Mouse (Mus musculus) left cerebral cortex, postnatal 10 days (tissue): Measurements from ENCODE around the gene Arl8b. TPM values are rescaled to one million over a fixed set of nuclear protein-coding genes. Genes with fewer than 3 reads are reported as not detected.

Experiments
- DNase-seq, 2 experiments: peaks; one replicate each; pipeline ENCODE4 v3.0.0; 2021 to 2022; ENCODE audit warnings: low spot score in 2 of 2, mixed read lengths in 1 of 2; ENCODE audit errors: extremely low spot score in 1 of 2
- intact Hi-C: fragments of 180-260 bp; cut with DNase I; formaldehyde crosslinking; loops from one replicate; pipeline ENCODE4 v1.15.1; 2025
- total RNA-seq, 2 experiments: library from RNA; stranded (reverse); gene quantifications; 2 replicates each; pipeline ENCODE4 v1.2.3; 2021

The Arl8b gene
- 100 to 1,000 TPM; 173 TPM for total RNA-seq

DNA sequence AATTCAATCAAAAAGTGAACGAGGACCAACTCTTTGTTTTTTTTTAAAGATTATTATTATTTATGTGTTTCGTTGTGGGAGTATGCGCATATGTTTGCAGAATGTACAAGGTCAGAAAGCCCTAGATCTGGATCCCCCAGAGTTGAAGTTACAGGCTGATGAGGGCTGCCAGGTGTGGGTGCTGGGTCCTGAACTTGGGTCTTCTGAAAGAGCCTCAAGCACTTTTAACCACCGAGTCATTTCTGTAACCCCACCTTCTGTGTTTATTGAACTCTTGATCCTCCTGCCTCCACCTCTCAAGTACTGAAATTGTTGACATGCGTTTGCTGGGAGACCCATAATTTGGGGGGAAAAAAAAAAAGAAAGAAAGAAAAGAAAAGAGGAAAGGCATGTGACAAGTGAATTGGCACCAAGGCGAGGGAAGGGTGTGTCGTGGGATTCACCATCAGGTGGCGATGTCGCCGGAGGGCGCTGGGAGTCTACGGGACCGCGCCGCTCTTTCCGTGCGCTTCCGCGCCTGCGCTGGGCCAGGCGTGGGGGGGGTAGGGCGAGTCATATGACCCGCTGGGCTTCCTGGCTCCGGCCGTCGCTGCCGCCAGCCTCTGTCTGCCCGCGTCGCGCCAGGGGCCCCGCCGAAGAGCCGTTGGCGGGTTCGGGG is at the start of gene Arl8b:
Arl8b (plus strand) TSS at position 574 of the 658 bp plus-strand sequence.
- intact Hi-C loops = loop anchor here (5.0 kb wide), 1 partner anchor 45 kb away; the partner anchor contains the start of gene Edem1

DNA sequence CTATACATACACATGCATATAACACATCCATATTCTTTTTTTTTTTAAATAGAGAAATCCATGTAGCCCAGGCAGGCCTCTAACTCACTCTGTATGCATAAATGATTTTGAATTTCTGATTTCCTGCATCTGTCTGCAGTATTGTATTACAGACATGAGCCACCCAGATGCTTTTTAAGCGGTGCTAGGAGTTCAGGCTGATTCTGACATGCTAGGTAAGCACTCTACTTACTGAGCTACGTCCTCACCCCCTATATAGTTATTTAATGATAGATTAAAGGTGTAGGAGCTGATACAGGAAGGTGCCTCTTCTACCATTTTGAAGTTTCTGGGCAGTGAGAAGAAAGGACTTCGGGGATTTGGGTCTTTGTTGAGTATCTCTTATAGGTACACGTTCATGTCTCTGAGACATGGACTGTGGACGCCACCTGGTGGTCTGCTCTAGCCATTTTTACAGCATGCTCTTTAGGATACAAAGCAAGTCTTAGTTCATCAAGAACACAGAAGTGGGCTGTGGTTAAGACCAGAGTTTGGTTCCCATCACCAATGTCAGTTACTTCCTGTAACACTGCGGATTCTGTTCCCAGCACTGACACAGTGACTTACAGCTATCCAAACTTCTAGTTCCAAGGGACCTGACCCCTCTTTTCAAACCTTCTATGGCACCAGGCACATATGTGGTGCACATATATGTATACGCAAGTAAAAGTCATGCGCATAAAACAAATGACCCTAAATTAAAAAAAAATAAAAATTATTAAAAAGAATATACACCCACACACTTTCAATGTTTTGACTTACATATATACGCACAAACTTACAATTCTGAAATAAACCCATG is 46.8 kb upstream of the Arl8b start:
- peak; percentile 75 to 82 for DNase-seq
- intact Hi-C loops = no loop called here

More for the DNA sequence above, at the start of gene Arl8b:
- peak; percentile 92 to 97 for DNase-seq

DNA sequence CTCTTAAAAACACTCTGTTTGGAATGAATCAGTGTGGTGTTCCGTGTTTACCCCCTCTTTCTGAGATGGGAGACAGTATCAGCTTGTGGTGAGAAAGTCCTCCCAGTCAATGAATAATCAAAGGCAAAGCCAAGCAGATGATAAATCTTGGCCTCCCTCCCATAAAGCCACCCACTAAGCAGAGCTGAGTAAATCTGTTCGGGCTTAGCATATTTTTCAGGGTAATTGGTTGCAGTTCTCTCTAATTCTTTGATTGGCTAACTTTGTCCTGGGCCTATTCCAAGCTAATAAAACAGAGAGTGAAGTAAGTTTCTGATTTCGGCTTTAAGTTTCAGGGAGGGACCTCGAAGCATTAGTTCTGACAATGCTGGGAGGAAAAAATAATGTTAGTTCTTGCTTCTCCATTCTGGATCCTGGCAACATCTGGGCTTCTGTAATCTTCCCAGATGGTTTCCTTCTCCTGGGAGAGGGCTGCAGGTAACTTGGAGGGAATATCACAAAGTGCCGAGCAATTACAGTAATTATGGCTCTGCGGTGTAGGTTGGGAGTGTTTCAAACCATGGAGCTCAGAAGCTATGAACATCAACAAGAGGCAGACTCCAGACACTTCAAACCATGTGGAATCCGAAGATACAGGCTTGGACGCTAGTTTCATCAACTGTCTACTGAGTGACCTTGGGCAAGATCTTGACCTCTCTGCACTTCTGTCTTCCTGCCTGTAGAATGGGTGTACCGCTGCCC is 44.3 kb upstream of the Arl8b start:
- intact Hi-C loops = no loop called here
- peak in 1 of 2 experiments; percentile 70 for DNase-seq

DNA sequence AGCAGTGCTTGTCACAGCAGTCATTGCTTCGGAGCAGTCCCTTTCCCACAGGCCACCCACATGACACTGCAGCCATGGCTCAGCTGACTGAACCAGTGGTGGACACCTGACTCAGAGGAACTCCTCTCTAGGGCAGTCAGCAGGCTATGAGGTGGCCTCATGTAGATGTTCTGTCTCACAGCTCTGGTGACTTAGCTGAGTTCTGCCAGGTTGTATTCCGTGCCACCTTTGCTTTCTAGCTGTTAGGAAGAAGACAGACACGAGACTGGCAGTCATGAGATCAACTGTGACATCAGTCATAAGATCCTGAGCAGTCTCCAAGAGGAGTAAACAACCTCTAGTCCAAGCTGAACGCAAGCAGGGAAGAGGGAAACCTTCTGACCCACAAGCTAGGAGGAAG is 42.3 kb upstream of the Arl8b start:
- intact Hi-C loops = no loop called here
- DNase-seq = no peak

DNA sequence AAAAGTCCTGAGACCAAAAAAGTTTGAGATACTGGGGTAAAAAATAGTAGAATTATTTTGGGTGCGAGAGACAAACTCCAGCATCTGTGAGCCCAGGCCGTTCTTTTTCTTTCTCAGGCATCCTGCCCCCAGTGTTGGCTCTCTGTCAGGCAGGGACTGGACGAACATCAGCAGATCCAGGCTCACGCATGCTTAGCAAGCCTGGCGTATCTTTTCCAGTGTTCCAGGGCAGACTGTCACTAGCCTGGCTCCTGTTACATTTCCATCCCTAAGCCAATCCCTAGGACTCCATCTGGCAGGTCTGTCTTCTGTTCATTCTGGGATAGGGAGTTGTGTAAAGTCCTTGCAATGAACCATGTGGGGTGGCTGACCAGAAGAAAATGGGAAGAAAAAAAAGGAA is 39.2 kb upstream of the Arl8b start:
- intact Hi-C loops = no loop called here
- no peak for DNase-seq

DNA sequence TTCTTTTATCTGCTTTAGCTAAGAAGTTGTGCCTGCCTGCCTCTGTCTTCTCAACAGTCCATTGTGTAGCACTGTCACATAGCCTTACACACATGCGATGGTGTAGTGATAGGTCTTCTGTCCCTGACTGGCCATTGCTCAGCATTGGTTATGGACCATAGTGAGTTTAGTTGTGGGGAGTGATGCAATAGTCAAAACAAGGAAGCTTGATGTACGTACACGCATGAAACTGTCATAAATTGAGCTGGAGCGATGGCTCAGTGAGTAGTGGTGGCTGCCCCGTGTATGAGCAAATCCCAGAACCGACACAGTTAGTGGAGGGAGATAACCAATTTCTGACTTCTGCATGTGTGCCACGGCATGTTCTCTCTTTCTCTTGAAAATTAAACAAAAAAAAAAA is 31.6 kb upstream of the Arl8b start:
- DNase-seq = no peak
- intact Hi-C loops = no loop called here

DNA sequence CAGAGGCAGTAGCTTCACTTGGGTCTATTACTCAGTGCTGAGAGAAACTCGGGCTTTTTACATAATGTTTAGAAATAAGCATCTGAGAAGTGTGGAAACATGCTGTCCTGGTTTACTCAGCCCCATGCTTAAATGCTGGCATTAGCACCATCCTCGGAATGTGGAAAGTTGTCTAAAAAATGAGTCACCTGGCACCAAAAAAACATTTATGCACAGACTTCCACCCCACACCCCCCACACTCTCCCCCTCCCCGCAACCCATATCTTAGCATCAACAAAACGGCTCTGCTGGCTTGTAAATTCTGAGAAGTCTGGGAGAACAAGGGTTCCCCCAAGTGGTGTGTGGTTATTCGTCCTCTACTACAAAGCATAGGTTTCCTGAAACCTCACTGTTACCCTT is 30.5 kb upstream of the Arl8b start:
- DNase-seq = peak in 1 of 2 experiments; percentile 10
- intact Hi-C loops = no loop called here

DNA sequence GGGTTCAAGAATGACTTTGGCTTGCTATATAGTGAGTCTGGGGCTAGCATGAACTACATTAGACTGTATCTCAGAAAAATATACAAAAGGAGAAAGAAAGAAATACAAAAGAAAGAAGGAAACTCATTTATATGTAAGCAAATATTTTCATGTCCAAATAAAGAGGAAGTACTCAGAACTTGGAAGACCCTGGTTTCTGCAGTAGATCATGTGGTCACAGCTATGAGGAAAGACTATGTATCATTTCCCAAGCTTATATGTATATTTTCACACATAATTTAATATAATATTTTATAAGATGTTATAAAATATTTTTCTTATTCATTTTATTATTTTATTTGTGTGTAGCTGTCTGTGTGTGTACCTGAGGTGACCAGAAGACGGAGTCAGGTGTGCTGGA is 29.4 kb upstream of the Arl8b start:
- no peak for DNase-seq
- intact Hi-C loops = no loop called here

DNA sequence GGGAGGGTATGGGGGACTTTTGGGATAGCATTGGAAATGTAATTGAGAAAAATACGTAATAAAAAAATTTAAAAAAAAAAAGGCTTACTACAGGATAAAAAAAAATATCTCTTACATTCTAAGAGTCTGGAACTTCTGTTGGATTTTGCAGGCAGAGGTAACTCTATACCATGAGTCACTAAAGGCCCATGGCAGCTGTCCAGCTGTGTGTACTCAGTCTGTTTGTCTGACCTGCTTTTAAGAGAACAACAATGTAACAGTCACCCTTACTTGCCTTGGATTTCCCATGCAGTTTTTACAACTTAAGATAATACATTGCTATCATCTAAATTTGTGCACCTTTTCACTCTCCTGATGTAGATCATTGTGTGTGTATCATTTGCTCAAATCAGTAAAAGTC is 28.5 kb upstream of the Arl8b start:
- intact Hi-C loops = no loop called here
- DNase-seq = no peak

DNA sequence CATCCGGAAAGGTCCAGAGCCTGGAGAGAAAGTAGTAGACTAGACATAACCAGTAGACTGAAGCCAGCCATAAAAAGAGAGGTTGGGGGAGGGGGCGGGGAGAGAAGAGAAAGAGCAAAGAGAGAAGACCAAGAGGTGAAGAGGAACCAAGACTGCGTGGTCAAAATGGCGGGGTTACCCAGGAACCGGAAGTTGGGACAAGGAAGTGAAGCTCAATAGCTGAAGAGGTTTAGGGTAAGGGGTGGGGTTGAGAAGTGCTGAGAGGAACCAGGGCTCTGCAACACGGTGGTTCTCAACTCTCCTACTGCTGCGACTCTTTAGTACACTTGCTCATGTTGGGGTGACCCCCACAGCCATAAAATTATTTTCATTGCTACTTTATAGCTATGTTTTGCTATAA is 27.0 kb upstream of the Arl8b start:
- intact Hi-C loops = no loop called here
- DNase-seq = no peak

DNA sequence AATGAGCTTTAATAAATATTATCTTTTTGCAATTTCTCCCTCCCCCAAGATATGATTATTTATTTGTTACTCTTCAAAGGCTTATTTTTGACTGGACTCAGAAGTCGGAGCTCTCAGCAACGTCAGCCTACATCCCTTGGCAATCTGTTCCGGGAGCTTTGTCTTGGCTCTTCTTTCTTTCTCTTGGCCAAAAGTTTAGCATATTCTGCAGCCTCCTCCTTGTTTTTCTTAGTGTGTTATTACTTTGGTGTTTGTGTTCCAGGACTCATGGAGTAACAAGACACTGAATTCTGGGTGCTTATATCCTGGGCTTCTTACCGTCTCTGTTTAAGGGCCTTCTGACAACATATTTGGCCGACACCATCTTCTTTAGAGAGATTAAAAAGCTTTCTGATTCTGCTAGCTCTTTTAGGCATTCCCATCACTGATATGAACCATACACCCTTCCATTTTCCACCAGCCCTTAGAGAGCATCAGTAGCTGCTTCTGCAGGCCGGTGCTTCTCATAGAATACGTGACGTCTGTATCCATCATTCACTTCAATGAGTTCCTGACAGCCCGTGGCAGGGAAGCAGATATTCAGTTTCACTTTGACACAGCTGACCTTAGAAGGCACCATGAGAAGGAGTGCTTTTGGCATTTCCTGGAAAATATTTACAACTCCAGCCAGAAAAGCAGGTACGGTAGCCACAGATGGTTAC is 23.8 kb upstream of the Arl8b start:
- no peak for DNase-seq
- intact Hi-C loops = no loop called here

DNA sequence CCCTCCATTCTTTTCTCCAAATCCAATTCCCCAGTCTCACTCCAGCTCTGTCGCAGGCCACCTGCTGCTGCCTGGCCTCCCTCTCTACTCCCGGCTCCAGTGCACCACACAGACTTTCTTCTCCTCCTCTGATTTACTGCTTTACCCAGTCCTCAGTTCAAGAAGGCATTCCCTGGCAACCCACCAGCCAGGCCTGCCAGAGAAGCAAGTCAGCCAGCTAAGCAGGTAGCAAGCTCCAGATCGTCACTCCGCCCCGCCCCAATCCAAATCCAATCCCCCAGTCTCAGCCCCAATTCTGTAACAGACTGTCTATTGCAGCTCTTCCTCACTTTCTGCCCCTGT is 23.2 kb upstream of the Arl8b start:
- DNase-seq = peak in 1 of 2 experiments; percentile 32
- intact Hi-C loops = no loop called here

DNA sequence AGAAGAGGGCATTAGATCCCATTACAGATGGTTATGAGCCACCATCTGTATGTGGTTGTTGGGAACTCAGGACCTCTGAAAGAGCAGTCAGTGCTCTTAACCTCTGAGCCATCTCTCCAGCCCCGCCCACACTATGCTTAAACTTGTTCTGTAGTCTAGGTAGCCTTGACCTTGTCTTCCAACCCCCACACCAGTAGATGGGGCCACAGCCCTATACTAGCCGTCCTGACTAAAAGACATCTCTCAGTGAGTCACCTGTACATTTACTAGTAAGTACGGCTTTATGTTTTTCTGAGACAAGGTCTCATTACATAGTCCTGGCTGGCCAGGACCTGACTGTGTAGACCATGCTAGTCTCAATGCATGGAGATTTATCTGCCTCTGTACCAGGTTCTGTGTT is 12.0 kb upstream of the Arl8b start:
- intact Hi-C loops = no loop called here

DNA sequence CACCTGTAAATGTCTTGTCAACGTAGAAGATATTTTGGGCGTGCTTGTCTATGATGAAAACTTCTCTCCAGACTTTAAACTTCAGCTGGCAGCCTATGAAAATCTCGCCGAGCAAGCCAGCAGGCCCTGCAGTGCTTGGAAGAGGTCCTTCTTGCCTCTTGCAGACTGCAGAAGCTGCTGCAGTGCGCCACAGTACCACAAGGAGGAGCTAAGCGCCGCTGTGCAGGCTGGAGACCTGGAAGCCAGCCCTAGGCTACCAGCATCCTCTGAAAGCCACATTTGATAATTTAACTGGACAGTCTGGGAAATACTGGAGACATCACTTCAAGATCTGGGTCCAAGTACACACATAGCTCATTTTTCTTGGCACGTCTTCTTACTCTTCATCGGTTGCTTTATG is 10.0 kb upstream of the Arl8b start:
- peak; percentile 78 to 87 for DNase-seq
- intact Hi-C loops = no loop called here

More for the DNA sequence above, 12.0 kb upstream of the Arl8b start:
- DNase-seq = no peak

DNA sequence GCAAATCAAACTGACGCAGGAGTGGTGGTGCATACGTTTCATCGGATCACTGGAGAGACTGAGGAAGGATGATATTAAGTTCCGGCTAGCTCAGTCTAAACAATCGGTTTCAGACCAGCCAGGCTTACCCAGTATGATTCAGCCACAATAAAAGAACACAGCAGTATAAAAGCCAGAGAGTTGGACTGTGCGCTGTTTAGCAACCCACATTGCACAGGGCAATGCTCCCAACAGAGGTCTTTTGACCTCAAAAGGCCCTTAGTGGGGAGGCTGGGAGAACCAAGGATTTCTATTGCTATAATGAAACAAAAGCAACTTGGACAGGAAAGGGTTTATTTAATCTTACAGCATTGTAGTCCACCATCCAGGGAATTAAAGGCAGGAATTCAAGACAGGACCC is 9.4 kb upstream of the Arl8b start:
- DNase-seq = no peak
- intact Hi-C loops = no loop called here

DNA sequence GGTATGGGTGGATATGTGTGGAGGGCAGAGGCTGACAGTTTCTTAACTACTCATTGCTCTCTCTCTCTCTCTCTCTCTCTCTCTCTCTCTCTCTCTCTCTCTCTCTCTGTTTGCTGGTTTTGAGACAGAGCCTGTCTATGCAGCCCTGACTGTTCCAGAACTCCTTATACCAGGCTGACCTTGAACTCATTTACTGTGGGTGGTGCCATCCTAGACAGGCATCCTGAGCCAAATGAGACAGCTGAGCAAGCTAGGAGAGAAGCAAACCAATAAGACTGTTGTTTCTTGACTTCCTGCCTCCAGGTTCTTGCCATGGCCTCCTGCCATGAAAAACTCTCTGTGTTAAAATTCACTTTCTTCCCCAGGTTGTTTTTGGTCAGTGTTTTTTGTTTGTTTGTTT is 6.6 kb upstream of the Arl8b start:
- intact Hi-C loops = no loop called here

DNA sequence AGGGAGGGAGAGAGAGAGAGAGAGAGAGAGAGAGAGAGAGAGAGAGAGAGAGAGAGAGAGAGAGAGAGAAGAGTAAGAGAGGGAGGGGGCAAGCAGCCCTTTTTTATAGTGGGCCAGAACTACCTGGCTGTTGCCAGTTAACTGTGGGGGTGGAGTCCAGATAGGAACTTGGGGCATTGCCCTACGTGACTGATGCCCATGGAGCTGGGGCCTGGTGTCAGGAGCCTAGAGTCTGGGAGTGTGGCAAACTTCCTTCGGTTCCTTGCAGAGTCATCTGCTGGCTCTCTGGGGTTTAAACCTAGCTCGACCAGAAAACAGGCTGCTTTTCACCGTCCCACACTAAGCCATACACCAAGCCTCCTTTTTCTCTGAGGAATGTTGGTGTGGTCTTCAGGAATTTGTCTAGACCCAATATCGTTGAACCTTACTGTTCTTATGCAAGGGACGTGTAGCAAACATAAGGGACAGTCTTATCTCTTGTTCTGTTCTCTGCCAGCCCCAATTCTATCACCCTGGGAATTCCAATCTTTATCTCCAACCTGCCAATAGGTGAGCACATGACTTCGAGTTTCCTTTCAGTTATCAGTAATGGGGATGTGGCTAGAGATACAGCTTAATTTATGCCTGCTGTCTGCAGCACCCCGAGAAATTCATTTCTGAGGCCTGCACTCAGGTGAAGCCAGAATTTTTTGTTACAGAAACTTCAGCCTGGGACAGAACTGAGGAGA is 5.2 kb upstream of the Arl8b start:
- no peak for DNase-seq
- intact Hi-C loops = no loop called here

More for the DNA sequence above, 6.6 kb upstream of the Arl8b start:
- DNase-seq = no peak

DNA sequence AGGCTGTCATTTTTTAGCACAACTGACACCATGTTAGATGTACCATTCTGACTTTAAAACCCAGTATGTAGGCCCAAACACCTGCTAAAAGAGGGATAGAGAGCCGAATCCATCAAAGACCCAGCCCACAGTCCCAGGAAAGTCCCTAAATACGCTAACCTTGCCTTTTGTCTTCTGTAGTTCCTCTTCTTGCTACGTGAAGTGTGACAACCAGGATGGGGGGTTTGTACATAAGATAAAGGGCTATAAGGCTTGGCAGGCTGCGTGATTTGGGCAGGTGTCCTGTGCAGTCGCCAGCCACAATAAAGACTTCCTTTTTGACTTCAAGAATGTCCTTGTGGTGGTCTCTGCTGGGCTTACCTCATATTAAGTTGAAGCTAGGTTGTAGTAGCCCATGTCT is 4.5 kb upstream of the Arl8b start:
- no peak for DNase-seq
- intact Hi-C loops = no loop called here
